In genomic region chr12:31949759-31950658, GRCm38 (mm10) we compare ENCODE assay signal across 7 mouse cellular contexts. TPM values are rescaled to one million over a fixed set of nuclear protein-coding genes. Genes with fewer than 3 reads are reported as not detected.
DNase-seq lines count a peak whose midpoint lies in the region; ATAC-seq and TF ChIP-seq lines count a peak whose summit lies in the region.

TSS of gene Hbp1 (minus strand) at chr12:31950535.

- H3K27ac ChIP-seq in embryonic facial prominence, embryonic 10.5 days (replicated peaks), result peak within 1 kb of the TSS; percentile 100
- H3K27ac ChIP-seq in intestine, postnatal 0 days (ENCODE audit: low read depth, low read length), result peak within 1 kb of the TSS; percentile 100
- peak within 1 kb of the TSS; percentile 99 for H3K27ac ChIP-seq in midbrain, embryonic 12.5 days (replicated peaks)
- H3K27ac ChIP-seq in small intestine, adult 2 months (ENCODE audit: insufficient read depth, low read depth, low read length), result peak within 1 kb of the TSS; percentile 88

- peaks cover 2% of the 10 kb centered on the region; the same call in 1 of the 2 replicates for H3K36me3 ChIP-seq in embryonic facial prominence, embryonic 10.5 days (replicated peaks)
- 0 out of 2 replicates have a peak, but pooled peaks cover 2% of the 10 kb centered on the region for H3K36me3 ChIP-seq in intestine, postnatal 0 days (ENCODE audit: control insufficient read depth, insufficient read depth)
- H3K36me3 ChIP-seq in midbrain, embryonic 12.5 days, result no peaks in the 10 kb centered on the region
- no peaks in the 10 kb centered on the region for H3K36me3 ChIP-seq in small intestine, adult 2 months (ENCODE audit: control insufficient read depth, insufficient read depth, low read length)

- H3K9me3 ChIP-seq in embryonic facial prominence, embryonic 10.5 days, result no peaks in the 10 kb centered on the region
- H3K9me3 ChIP-seq in intestine, postnatal 0 days (ENCODE audit: control insufficient read depth), result no peaks in the 10 kb centered on the region
- no peaks in the 10 kb centered on the region for H3K9me3 ChIP-seq in midbrain, embryonic 12.5 days

- H3K9ac ChIP-seq in intestine, postnatal 0 days (ENCODE audit: low read depth, low read length), result peak within 1 kb of the TSS; percentile 100
- peak within 1 kb of the TSS; percentile 91 for H3K9ac ChIP-seq in midbrain, embryonic 12.5 days (replicated peaks)

- intact Hi-C loops in left cerebral cortex, postnatal 4 days (cut with DNase I), result no loop called here

- no peaks in the 10 kb centered on the region for H3K27me3 ChIP-seq in embryonic facial prominence, embryonic 10.5 days (replicated peaks; ENCODE audit: low read depth, poor library complexity, severe bottlenecking)
- H3K27me3 ChIP-seq in intestine, postnatal 0 days (replicated peaks; ENCODE audit: control insufficient read depth, insufficient read depth, low read length), result no peaks in the 10 kb centered on the region
- H3K27me3 ChIP-seq in midbrain, embryonic 12.5 days, result no peaks in the 10 kb centered on the region
- no peaks in the 10 kb centered on the region for H3K27me3 ChIP-seq in small intestine, adult 2 months (ENCODE audit: control insufficient read depth, insufficient read depth, low read length)

- WGBS in embryonic facial prominence, embryonic 10.5 days, result 1% methylated on average over 71 of the region's 71 CpGs
- WGBS in intestine, postnatal 0 days, result under 1% methylated on average over 64 of the region's 71 CpGs
- WGBS in midbrain, embryonic 12.5 days, result under 1% methylated on average over 58 of the region's 71 CpGs
- WGBS in small intestine, adult 2 months, result 1% methylated on average over 70 of the region's 71 CpGs

- peak within 1 kb of the TSS; percentile 70 for H3K4me2 ChIP-seq in intestine, postnatal 0 days (replicated peaks; ENCODE audit: low read depth)
- H3K4me2 ChIP-seq in midbrain, embryonic 12.5 days (replicated peaks), result peak within 1 kb of the TSS; percentile 68

- peak; percentile 74 for TF ChIP-seq POLR2A in small intestine, adult 2 months (IDR thresholded peaks at IDR 0.05; ENCODE audit: low read depth, low read length)

- DNase-seq in adrenal gland, postnatal 10 days, result peak; percentile 98
- peak; percentile 95 for DNase-seq in embryonic facial prominence, embryonic 10.5 days (ENCODE audit: low spot score)
- peak; percentile 100 for DNase-seq in gonadal fat pad, adult 2 months (ENCODE audit: low read depth)
- DNase-seq in left cerebral cortex, postnatal 4 days, result peak; percentile 99

- peak within 1 kb of the TSS; percentile 96 for H3K4me3 ChIP-seq in embryonic facial prominence, embryonic 10.5 days
- H3K4me3 ChIP-seq in intestine, postnatal 0 days (ENCODE audit: low read depth, low read length), result peak within 1 kb of the TSS; percentile 89
- H3K4me3 ChIP-seq in midbrain, embryonic 12.5 days, result peak within 1 kb of the TSS; percentile 92
- H3K4me3 ChIP-seq in small intestine, adult 2 months (ENCODE audit: low read depth, low read length), result peak within 1 kb of the TSS; percentile 88

- ATAC-seq in intestine, postnatal 0 days, result peak; percentile 95
- peak; percentile 93 for ATAC-seq in midbrain, embryonic 12.5 days (ENCODE audit: low FRiP score, low read depth)

- TF ChIP-seq CTCF in intestine, postnatal 0 days (IDR thresholded peaks at IDR 0.05; ENCODE audit: low read depth), result no peak
- no peak for TF ChIP-seq CTCF in small intestine, adult 2 months (IDR thresholded peaks at IDR 0.05; ENCODE audit: extremely low read depth, insufficient read length, insufficient replicate concordance, low read depth, low read length)

- peaks cover 8% of the 10 kb centered on the region; the same call in 1 of the 2 replicates for H3K4me1 ChIP-seq in embryonic facial prominence, embryonic 10.5 days
- H3K4me1 ChIP-seq in intestine, postnatal 0 days (replicated peaks; ENCODE audit: control insufficient read depth, insufficient read depth, low read length), result no peaks in the 10 kb centered on the region
- no peaks in the 10 kb centered on the region for H3K4me1 ChIP-seq in midbrain, embryonic 12.5 days
- peaks cover 3% of the 10 kb centered on the region; the same call in 1 of the 2 replicates for H3K4me1 ChIP-seq in small intestine, adult 2 months (ENCODE audit: control insufficient read depth, insufficient read depth, insufficient read length, low read length)

RNA-seq across cellular contexts. Expression of gene Hbp1, which starts in this region (rescaled TPM):
- total RNA-seq in adrenal gland, postnatal 10 days (2021), result 100 to 1,000 TPM; 106 to 116 TPM
- polyA plus RNA-seq in embryonic facial prominence, embryonic 10.5 days (2016; fragmentation: Nextera tagmentation; extraction: Ambion mirVana), result 92.9 and 103 TPM in 2 replicates
- 92.6 and 115 TPM in 2 replicates for polyA plus RNA-seq in gonadal fat pad, adult 2 months (2012; rRNA removed)
- polyA plus RNA-seq in intestine, postnatal 0 days (2015; fragmentation: Nextera tagmentation; extraction: Ambion mirVana), result 63.3 and 68.0 TPM in 2 replicates
- 10 to 100 TPM; 20.5 to 21.6 TPM for total RNA-seq in left cerebral cortex, postnatal 4 days (2021)
- polyA plus RNA-seq in midbrain, embryonic 12.5 days (2016; fragmentation: Nextera tagmentation; extraction: Ambion mirVana), result 88.7 and 98.5 TPM in 2 replicates
- polyA plus RNA-seq in small intestine, adult 2 months (2012; rRNA removed), result 22.3 and 53.5 TPM in 2 replicates

Comparison
In these comparisons a context has a peak if more than half of its experiments do, and no peak if none do; other contexts are left out.
1. Peak in every context shown above with its lines: DNase-seq, ATAC-seq, H3K4me3 ChIP-seq and H3K27ac ChIP-seq.
2. RNA of gene Hbp1 (total RNA-seq): 106 to 116 TPM in adrenal gland, postnatal 10 days; 20.5 to 21.6 TPM in left cerebral cortex, postnatal 4 days; every median in the first group is over 4 times any median in the second.